10 mouse cellular contexts compared by ENCODE assay signal in genomic region chr12:91748241-91748865, GRCm38 (mm10). TPM values are rescaled to one million over a fixed set of nuclear protein-coding genes. Genes with fewer than 3 reads are reported as not detected.
DNase-seq lines count a peak whose midpoint lies in the region; ATAC-seq and TF ChIP-seq lines count a peak whose summit lies in the region.
"Had no signal": no experiment of that assay in that cellular context is flagged by ENCODE, and none has a peak within 500 bp of the region (broad histone marks: within the 10 kb centered on the region; RNA-seq: fewer than 3 reads in every experiment).

No protein-coding gene starts in this region.

- no peak for TF ChIP-seq CTCF in C2C12 (IDR thresholded peaks at IDR 0.05; ENCODE audit: control insufficient read depth, insufficient read depth, insufficient read length)
- TF ChIP-seq CTCF in brain, embryonic 14.5 days (IDR thresholded peaks at IDR 0.05; ENCODE audit: borderline replicate concordance, extremely low read depth, insufficient read depth, insufficient read length), result no peak
- TF ChIP-seq CTCF in left cerebral cortex, adult 2 months (IDR thresholded peaks at IDR 0.05), result no peak

- no peak overlapping the region for H3ac ChIP-seq in C2C12 (ENCODE audit: control insufficient read depth, insufficient read length, low read depth)

- H3K27ac ChIP-seq in heart, embryonic 11.5 days (ENCODE audit: low read depth, low read length), result no peak overlapping the region
- peak overlapping the region; percentile 28; the same call in 1 of the 2 replicates for H3K27ac ChIP-seq in left cerebral cortex, adult 2 months
- H3K27ac ChIP-seq: heart, adult 2 months; neural tube, embryonic 12.5 days had no signal

- H3K79me2 ChIP-seq in C2C12 (ENCODE audit: control insufficient read depth, insufficient read depth), result no peaks in the 10 kb centered on the region

- H3K4me1 ChIP-seq in heart, embryonic 11.5 days (ENCODE audit: control insufficient read depth, insufficient read depth, low read length), result peaks cover 14% of the 10 kb centered on the region

- no peaks in the 10 kb centered on the region for H3K9me3 ChIP-seq in heart, embryonic 11.5 days (replicated peaks; ENCODE audit: control insufficient read depth, low read length)
- H3K9me3 ChIP-seq: neural tube, embryonic 12.5 days had no signal

- no peak for ATAC-seq in heart, embryonic 11.5 days (replicated peaks; ENCODE audit: insufficient number of reproducible peaks, low FRiP score, low TSS enrichment)

- H3K36me3 ChIP-seq in heart, embryonic 11.5 days (ENCODE audit: control insufficient read depth, insufficient read depth, low read length), result no peaks in the 10 kb centered on the region
- H3K36me3 ChIP-seq in C2C12 (ENCODE audit: control insufficient read depth, insufficient read depth), result no peaks in the 10 kb centered on the region
- H3K36me3 ChIP-seq: neural tube, embryonic 12.5 days had no signal

- intact Hi-C loops in left cerebral cortex, adult 2 months (cut with DNase I), result no loop called here

- no peak for TF ChIP-seq POLR2A in brain, embryonic 14.5 days (IDR thresholded peaks at IDR 0.05; ENCODE audit: borderline replicate concordance, extremely low read depth, insufficient read depth, insufficient read length, poor library complexity, severe bottlenecking)

- no peaks in the 10 kb centered on the region for H3K27me3 ChIP-seq in heart, embryonic 11.5 days (ENCODE audit: control insufficient read depth, insufficient read depth, low read length)
- H3K27me3 ChIP-seq in C2C12 (ENCODE audit: control insufficient read depth, insufficient read depth, insufficient read length), result no peaks in the 10 kb centered on the region
- H3K27me3 ChIP-seq: neural tube, embryonic 12.5 days had no signal

- H3K4me2 ChIP-seq in heart, embryonic 11.5 days, result no peak overlapping the region
- H3K4me2 ChIP-seq: neural tube, embryonic 12.5 days had no signal

- 55% methylated on average over 18 of the region's 18 CpGs for WGBS in heart, embryonic 11.5 days (ENCODE audit: insufficient replicate concordance)

- H3K79me3 ChIP-seq in C2C12 (ENCODE audit: low read depth), result no peaks in the 10 kb centered on the region

- H3K4me3 ChIP-seq in heart, embryonic 11.5 days (ENCODE audit: low read depth, low read length), result no peak overlapping the region
- H3K4me3 ChIP-seq in C2C12 (ENCODE audit: insufficient read depth, poor library complexity, severe bottlenecking), result no peak overlapping the region
- H3K4me3 ChIP-seq in left cerebral cortex, adult 2 months, result no peak overlapping the region
- H3K4me3 ChIP-seq: heart, adult 2 months; neural tube, embryonic 12.5 days had no signal

- DNase-seq in heart, postnatal 4 days, result peak; percentile 38
- DNase-seq in brain, embryonic 14.5 days (ENCODE audit: low read depth), result peak; percentile 58
- DNase-seq in left cerebral cortex, adult 2 months (ENCODE audit: extremely low spot score in 1 of 2, low spot score in 2 of 2), result peak; percentile 69 to 70
- peak; percentile 76 to 83 for DNase-seq in right cerebral cortex, adult 2 months (ENCODE audit: low spot score in 2 of 2)
- DNase-seq in kidney, adult 9 months, result no peak
- DNase-seq in natural killer cell, adult 2 months (ENCODE audit: low spot score in 2 of 2), result no peak

- H3K9ac ChIP-seq in heart, embryonic 11.5 days (ENCODE audit: low read depth, low read length), result no peak overlapping the region
- H3K9ac ChIP-seq: neural tube, embryonic 12.5 days had no signal

TF ChIP-seq in C2C12, 6 proteins besides CTCF, POLR2A, EP300 and RAD21:
- TF ChIP-seq USF1 (IDR thresholded peaks at IDR 0.05; ENCODE audit: low read depth) (no peak), MAX (IDR thresholded peaks at IDR 0.05) (peak; percentile 84), FOSL1 (IDR thresholded peaks at IDR 0.05; ENCODE audit: insufficient read depth, low read length, poor library complexity, severe bottlenecking) (peak; percentile 90), MYOD1 (IDR thresholded peaks at IDR 0.05; ENCODE audit: control insufficient read depth, insufficient read length, low read depth) (peak; percentile 55), MYOG (IDR thresholded peaks at IDR 0.05; ENCODE audit: control insufficient read depth, extremely low read depth, insufficient read length) (no peak), CEBPB (IDR thresholded peaks at IDR 0.05; ENCODE audit: low read depth) (no peak)

RNA-seq across cellular contexts. Expression of gene Ston2, which starts 39.8 kb away (rescaled TPM):
- 1 to 10 TPM; 5.2 to 5.4 TPM for total RNA-seq in heart, postnatal 4 days (2021)
- polyA plus RNA-seq in heart, embryonic 11.5 days (2014; fragmentation: Nextera tagmentation; extraction: Ambion mirVana), result 3.5 and 6.7 TPM in 2 replicates
- 11.6 TPM for polyA plus RNA-seq in C2C12 (2012; fragmentation: generic; extraction: Trizol)
- 7.8 and 9.0 TPM in 2 replicates for polyA plus RNA-seq in brain, embryonic 14.5 days (2012; rRNA removed)
- total RNA-seq in left cerebral cortex, adult 2 months (2021), result 10 to 100 TPM; 17.1 to 20.2 TPM

Comparison
In these comparisons a context has a peak if more than half of its experiments do, and no peak if none do; other contexts are left out.
1. DNase-seq: peak in heart, postnatal 4 days (single experiment), brain, embryonic 14.5 days (single experiment), left cerebral cortex, adult 2 months (2 of 2) and right cerebral cortex, adult 2 months (2 of 2); none in kidney, adult 9 months (single experiment) and natural killer cell, adult 2 months (0 of 2).